Mouse (Mus musculus): ENCODE data around the gene Trpm4.
"Not testable (repeated sequence)": the region's sequence is repeated elsewhere in the genome, so short reads cannot be mapped to it uniquely, and the experiment has no call there.

The Trpm4 gene

GRCm38 (mm10) chr7:45255822-45256221 lies 77.8 kb downstream of the Trpm4 start:
- not testable (repeated sequence) for DNase-seq (ENCODE audit: low spot score in 2 of 2)

- DNase-seq (ENCODE audit: low spot score in 2 of 2): no peak
Observed at GRCm38 (mm10) chr7:45253806-45254205, 79.8 kb downstream of the Trpm4 start.

Measured in right cerebral cortex, postnatal 36 days (tissue).